Mouse (Mus musculus) liver, embryonic 14.5 days (tissue): ENCODE measurements around the gene Ehmt1. TPM values are rescaled to one million over a fixed set of nuclear protein-coding genes. Genes with fewer than 3 reads are reported as not detected.

Experiments
- ATAC-seq: fragments of 200-750 bp; cut with Nextera tagmentation; 2 replicates; pipeline ENCODE4 v1.8.0; 2017; ENCODE audit warnings: moderate number of reproducible peaks, mild to moderate bottlenecking, moderate library complexity; ENCODE audit not compliant: insufficient read depth
- DNase-seq, 3 experiments: peaks; one replicate each; pipeline ENCODE4 v3.0.0-alpha.2; 2012 to 2013; ENCODE audit warnings: low read depth in 3 of 3, low spot score in 3 of 3
- H3K27ac ChIP-seq: fragments of 300-500 bp; sonication (generic); 2 replicates; pipeline ENCODE4 v1.5.1; 2014; ENCODE audit warnings: moderate library complexity, mild to moderate bottlenecking, control low read depth, inconsistent platforms
- H3K27me3 ChIP-seq: fragments of 300-500 bp; sonication (generic); 2 replicates; pipeline ENCODE4 v1.6.1; 2014; ENCODE audit warnings: mild to moderate bottlenecking, low read length, moderate library complexity; ENCODE audit not compliant: control insufficient read depth, insufficient read depth
- H3K36me3 ChIP-seq: fragments of 300-500 bp; sonication (generic); replicated peaks from 2 replicates; pipeline ENCODE4 v1.6.1; 2014; ENCODE audit warnings: low read depth; ENCODE audit not compliant: control insufficient read depth, insufficient read depth
- H3K4me1 ChIP-seq, 2 experiments: fragments of 200-500 bp in 1 of 2; fragments of 300-500 bp in 1 of 2; sonication (generic) in 1 of 2; replicated peaks; 2 replicates each; pipeline ENCODE4 v1.6.1; 2012 to 2014; ENCODE audit warnings: antibody characterized with exemption in 1 of 2, inconsistent platforms in 1 of 2, low read length in 1 of 2; ENCODE audit not compliant: control insufficient read depth in 2 of 2, insufficient read depth in 2 of 2
- H3K4me2 ChIP-seq: fragments of 300-500 bp; sonication (generic); 2 replicates; pipeline ENCODE4 v1.6.1; 2014; ENCODE audit warnings: low read depth, mild to moderate bottlenecking, control low read depth, moderate library complexity
- H3K4me3 ChIP-seq, 2 experiments: fragments of 200-500 bp in 1 of 2; fragments of 300-500 bp in 1 of 2; sonication (generic) in 1 of 2; 2 replicates each; pipeline ENCODE4 v1.5.1; 2012 to 2014; ENCODE audit warnings: low read depth in 2 of 2, low read length in 2 of 2, mild to moderate bottlenecking in 2 of 2, control low read depth in 1 of 2, inconsistent platforms in 1 of 2, moderate library complexity in 1 of 2; ENCODE audit not compliant: insufficient read depth in 1 of 2
- H3K9ac ChIP-seq: fragments of 300-500 bp; sonication (generic); replicated peaks from 2 replicates; pipeline ENCODE4 v1.6.1; 2014; ENCODE audit warnings: mild to moderate bottlenecking, control low read depth, moderate library complexity
- H3K9me3 ChIP-seq: fragments of 300-500 bp; sonication (generic); 2 replicates; pipeline ENCODE4 v1.6.1; 2016; ENCODE audit warnings: low read length, mixed read lengths; ENCODE audit not compliant: control insufficient read depth
- CTCF ChIP-seq: IDR thresholded peaks from 2 replicates; pipeline ENCODE4 v1.5.1; 2016; ENCODE audit warnings: antibody characterized with exemption, low read depth, control low read depth
- EP300 ChIP-seq: IDR thresholded peaks from 2 replicates; pipeline ENCODE4 v1.6.1; 2016; ENCODE audit warnings: antibody characterized with exemption, low read depth
- WGBS: fragments of 180-500 bp; shearing (Covaris S2); extraction: QIAGEN DNeasy Blood & Tissue Kit; methylation state at CpG from one replicate; pipeline ENCODE4 v1.1.7; 2014; ENCODE audit not compliant: insufficient replicate concordance; 5-methylcytosine and 5-hydroxymethylcytosine counted together
- polyA plus RNA-seq, 2 experiments: library from polyadenylated mRNA; depleted of rRNA in 1 of 2; stranded (reverse) in 1 of 2; unstranded in 1 of 2; fragments of >200 nt; fragmentation: Nextera tagmentation in 1 of 2; extraction: Ambion mirVana in 1 of 2; gene quantifications; 2 replicates each; pipeline versions ENCODE4 v1.2.1 to v1.2.3; 2012 to 2014

Gene Ehmt1
- polyA plus RNA-seq, 2 experiments = 10.6 to 15.1 TPM

DNA sequence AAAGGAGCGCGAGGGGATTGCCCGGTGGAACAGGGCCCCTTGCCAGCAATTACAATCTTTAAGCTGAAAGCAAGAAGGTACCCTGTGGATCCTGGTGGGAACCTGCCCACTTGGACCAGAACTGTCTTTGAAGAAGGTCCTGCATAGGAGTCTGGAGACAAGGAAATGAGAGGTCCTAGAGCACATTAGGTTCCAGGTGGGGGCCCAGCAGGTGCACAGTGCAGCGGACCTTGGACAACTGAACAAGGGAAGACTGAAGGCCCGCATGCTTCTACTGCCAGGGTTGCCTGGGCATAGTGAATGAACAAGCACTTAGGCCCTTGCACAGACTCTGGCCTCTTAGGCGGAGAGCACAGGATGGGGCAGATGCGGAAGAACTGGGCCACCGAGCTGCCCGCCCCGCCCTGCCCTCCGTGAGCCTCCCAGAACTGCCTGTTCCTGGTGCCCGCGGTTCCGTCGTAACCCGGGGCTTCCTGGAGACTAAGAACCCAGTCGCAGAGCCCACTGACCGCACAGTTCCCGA lies 15.1 kb upstream of the Ehmt1 start:
- peak overlapping the region; percentile 99 for H3K4me2 ChIP-seq
- H3K36me3 ChIP-seq = no peaks in the 10 kb centered on the region
- 8% methylated on average over 19 of the region's 19 CpGs for WGBS
- H3K27me3 ChIP-seq = no peaks in the 10 kb centered on the region
- peak overlapping the region; percentile 72 for H3K27ac ChIP-seq
- peak overlapping the region; percentile 68 to 85 for H3K4me3 ChIP-seq
- H3K9me3 ChIP-seq = no peaks in the 10 kb centered on the region
- peak overlapping the region; percentile 87 for H3K9ac ChIP-seq
- peaks cover 4 to 5% of the 10 kb centered on the region in 2 experiments; a peak in 3 of 4 replicates for H3K4me1 ChIP-seq
- DNase-seq (no peak), ATAC-seq (peak; percentile 70)
- TF ChIP-seq CTCF (no peak), EP300 (no peak)

DNA sequence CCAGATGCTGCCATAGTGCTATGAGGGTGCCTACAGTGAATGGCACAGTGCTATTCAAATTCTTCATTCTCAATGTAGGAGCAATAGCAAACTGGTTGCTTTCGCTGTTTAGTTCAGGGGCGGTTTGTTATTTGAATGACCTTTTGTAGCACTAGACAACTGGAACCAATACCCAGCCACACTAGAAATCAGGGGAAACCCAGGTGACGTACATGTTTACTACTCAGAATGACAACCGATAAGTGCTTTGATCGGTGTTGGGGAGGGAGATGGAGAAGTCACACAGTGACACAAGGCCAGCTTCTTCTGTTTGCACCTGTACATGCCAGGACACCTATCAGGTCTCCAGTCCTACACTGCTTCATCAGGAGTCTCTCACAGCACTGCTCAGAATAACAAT lies 10.2 kb upstream of the Ehmt1 start:
- DNase-seq = no peak
- H3K4me2 ChIP-seq = no peak overlapping the region
- no peak overlapping the region for H3K4me3 ChIP-seq
- TF ChIP-seq CTCF = no peak
- TF ChIP-seq EP300 = no peak
- H3K36me3 ChIP-seq = no peaks in the 10 kb centered on the region
- no peak overlapping the region for H3K27ac ChIP-seq
- no peak for ATAC-seq
- H3K9ac ChIP-seq = no peak overlapping the region
- 77% methylated on average over 5 of the region's 5 CpGs for WGBS
- H3K4me1 ChIP-seq = peaks cover 4 to 7% of the 10 kb centered on the region in 2 experiments; a peak in 2 of 4 replicates
- H3K9me3 ChIP-seq = no peaks in the 10 kb centered on the region
- H3K27me3 ChIP-seq = no peaks in the 10 kb centered on the region

DNA sequence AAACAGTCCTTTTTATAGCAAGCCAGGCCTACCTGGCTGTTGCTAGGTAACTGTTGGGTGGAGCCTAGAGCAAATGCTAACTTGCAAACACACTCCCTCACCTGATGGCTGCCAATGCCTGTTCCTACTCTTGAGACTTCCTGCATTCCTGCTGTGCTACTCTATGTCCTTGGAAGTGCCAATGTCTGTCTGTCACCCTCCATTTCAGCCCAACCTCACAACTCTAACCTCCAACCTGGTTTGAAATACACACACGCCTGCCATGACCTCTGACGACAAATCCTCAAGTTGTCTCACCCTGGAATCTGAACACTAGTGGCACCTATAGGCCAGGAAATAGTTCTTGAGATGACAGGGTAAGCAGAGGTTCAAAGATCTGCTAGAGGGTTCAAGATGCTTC lies 9.7 kb upstream of the Ehmt1 start:
- Histone ChIP-seq H3K27me3 (no peaks in the 10 kb centered on the region), H3K27ac (no peak overlapping the region), H3K4me1 (peaks cover 3 to 7% of the 10 kb centered on the region in 2 experiments; a peak in 2 of 4 replicates), H3K9me3 (no peaks in the 10 kb centered on the region), H3K4me3 (no peak overlapping the region), H3K36me3 (no peaks in the 10 kb centered on the region), H3K4me2 (no peak overlapping the region), H3K9ac (no peak overlapping the region)
- no peak for TF ChIP-seq EP300
- TF ChIP-seq CTCF = no peak
- DNase-seq = no peak
- ATAC-seq = no peak
- 65% methylated on average over 2 of the region's 2 CpGs for WGBS

DNA sequence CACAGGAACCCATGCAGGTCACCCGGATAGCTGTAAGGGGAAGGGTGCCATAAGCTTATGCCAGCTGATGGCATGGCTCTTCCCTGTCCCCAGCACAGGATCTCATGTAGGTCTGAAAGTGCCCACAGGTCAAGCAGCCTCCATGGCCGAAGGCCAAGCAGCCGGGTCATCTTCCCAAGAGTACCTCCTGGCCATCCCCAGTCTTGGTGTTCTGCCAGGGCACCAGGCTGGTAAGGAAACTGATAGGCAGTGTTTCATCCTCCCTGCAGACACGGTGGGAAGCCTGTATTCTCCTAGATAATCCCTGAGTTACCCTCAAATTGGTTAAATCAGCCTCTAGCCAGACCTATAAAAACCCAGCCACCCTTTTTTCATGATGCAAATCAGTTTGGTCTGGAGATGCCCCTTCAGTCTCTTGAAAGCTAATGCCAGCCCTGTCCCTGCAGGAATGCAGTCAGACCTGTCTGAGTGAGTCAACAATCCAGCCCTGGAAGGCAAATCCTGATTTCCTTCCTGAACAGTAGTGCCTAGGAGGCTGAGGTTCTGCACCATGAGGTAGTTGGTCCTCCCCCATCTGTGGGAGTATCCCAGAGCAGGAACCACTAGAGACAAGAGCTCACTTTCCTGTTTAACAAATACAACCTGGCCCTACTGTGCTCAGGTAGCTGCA lies 8.5 kb upstream of the Ehmt1 start:
- TF ChIP-seq EP300 (no peak), CTCF (no peak)
- DNase-seq (no peak), ATAC-seq (no peak)
- Histone ChIP-seq H3K4me1 (0 out of 4 replicates have a peak, but pooled peaks cover 0 to 2% of the 10 kb centered on the region in 2 experiments), H3K36me3 (no peaks in the 10 kb centered on the region), H3K9ac (no peak overlapping the region), H3K27me3 (no peaks in the 10 kb centered on the region), H3K9me3 (no peaks in the 10 kb centered on the region), H3K4me3 (no peak overlapping the region), H3K27ac (no peak overlapping the region), H3K4me2 (no peak overlapping the region)
- 55% methylated on average over 4 of the region's 4 CpGs for WGBS

DNA sequence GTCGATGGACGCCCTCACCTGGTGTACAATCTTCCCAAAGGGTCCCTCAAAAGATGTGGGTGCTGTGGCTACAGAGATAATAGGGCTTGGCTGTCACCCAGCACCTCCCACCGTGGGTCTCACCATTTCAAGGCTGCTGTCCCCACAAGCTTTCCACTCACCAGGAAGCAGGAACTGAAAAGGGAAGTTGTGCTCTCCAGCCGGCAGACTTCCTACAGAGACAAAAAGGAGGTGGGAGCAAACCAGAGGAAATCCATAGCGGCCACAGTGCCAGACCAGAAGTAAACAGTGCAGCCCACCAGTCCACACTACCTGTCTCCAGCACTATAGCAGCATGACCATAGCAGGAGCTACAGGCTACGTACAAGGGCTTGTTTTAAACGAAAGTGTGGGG lies 7.5 kb upstream of the Ehmt1 start:
- ATAC-seq = no peak
- H3K4me3 ChIP-seq = no peak overlapping the region
- no peak overlapping the region for H3K9ac ChIP-seq
- H3K4me2 ChIP-seq = no peak overlapping the region
- no peaks in the 10 kb centered on the region for H3K9me3 ChIP-seq
- TF ChIP-seq EP300 = no peak
- TF ChIP-seq CTCF = no peak
- no peaks in the 10 kb centered on the region for H3K27me3 ChIP-seq
- H3K36me3 ChIP-seq = no peaks in the 10 kb centered on the region
- no peak overlapping the region for H3K27ac ChIP-seq
- 40% methylated on average over 7 of the region's 7 CpGs for WGBS
- 0 out of 4 replicates have a peak, but pooled peaks cover 0 to 2% of the 10 kb centered on the region in 2 experiments for H3K4me1 ChIP-seq
- no peak for DNase-seq
